Mouse (Mus musculus) erythroblast, embryonic 14.5 days (primary cell): Measurements from ENCODE around the gene Dcaf17.

Source experiments
- GATA1 ChIP-seq: IDR thresholded peaks from 2 replicates; pipeline ENCODE4 v1.6.1; 2012; ENCODE audit warnings: low read length, inconsistent platforms, mixed read lengths
- TAL1 ChIP-seq: IDR thresholded peaks from 3 replicates; pipeline ENCODE4 v1.6.1; 2012; ENCODE audit warnings: low read length, inconsistent platforms, mixed read lengths

DNA sequence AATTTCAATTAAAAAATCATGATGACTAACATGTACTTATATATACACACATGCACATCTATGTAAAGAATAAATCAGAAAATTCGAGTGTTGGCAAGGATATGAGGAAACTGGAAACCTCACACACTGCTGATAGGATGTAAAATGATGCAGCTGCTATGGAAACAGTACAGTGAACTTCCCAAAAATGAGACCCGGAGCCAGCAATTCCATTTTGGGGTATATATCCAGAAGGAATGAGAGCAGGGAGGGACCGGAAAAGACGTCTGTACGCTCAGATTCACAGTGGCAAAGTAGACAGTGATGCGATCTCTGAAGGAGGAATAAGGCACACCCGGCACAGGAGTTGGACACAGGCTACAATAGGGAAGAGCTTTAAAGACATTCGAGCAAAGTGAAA is 34.5 kb upstream of the Dcaf17 start:
- TF ChIP-seq GATA1 (no peak), TAL1 (no peak)
